Mouse (Mus musculus): ENCODE measurements around the gene Poglut1. TPM values are rescaled to one million over a fixed set of nuclear protein-coding genes. Genes with fewer than 3 reads are reported as not detected.
A peak's percentile ranks its signal among the peaks of the same experiment; 100 is the strongest.

The Poglut1 gene
- polyA plus RNA-seq (2015; fragmentation: Nextera tagmentation; extraction: Ambion mirVana): 11.7 and 13.1 TPM in 2 replicates

DNA sequence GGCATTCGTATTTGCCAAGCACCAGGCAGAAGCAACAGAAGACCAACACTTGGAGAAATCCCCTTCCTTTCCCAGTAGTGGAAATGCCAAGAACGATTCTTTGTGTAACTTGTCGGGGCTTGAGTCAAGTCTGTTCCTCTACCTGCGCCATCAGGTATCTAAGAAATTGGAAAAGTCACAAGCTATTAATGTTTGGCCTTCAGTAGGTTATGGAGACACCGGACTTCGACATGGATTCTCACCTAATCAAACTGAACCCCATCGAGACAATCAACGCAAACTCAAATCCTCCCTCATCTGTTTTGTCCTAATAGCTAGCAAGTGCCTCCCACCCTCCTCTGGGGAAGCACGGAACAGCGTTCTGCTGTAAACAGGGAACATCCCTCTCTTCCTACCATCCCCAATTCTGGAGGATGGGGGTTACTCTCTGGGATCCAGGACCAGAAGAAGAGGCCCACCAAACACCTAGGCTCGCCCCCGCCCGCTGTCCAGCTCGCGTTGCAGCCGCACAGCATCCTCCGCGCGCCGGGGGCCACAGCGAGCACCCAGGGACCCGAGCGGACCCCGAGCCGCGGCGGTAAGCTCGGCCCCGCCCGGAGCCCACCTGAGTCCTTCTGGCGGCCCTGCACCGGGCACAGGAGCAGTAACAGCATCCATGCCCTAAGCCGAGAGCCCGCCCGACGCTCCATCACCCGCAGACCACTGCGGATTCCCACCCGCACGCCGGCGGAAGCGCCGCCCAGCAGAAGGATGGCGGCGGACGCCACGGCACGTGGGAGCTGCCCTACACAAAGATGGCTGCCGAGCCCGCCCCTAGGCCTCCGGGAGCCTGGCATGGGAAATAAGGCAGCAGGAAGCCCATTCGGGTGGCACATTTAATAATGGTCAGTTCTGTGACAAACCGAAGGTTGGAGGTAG, at the start of gene Poglut1:
TSS of gene Poglut1 (minus strand) at position 780 of the 918 bp plus-strand sequence.
- H3K4me1 ChIP-seq (replicated peaks): peaks cover 23% of the 10 kb centered on the region
- DNase-seq (peak; percentile 52), ATAC-seq (ENCODE audit: low read depth) (peak; percentile 81)
- peaks cover 22% of the 10 kb centered on the region for H3K27me3 ChIP-seq
- WGBS (ENCODE audit: insufficient replicate concordance): 2% methylated on average over 54 of the region's 54 CpGs
- H3K27ac ChIP-seq: no peak within 1 kb of the TSS
- H3K36me3 ChIP-seq: peaks cover 7% of the 10 kb centered on the region; the same call in 1 of the 2 replicates
- H3K9me3 ChIP-seq (replicated peaks): no peaks in the 10 kb centered on the region
- H3K4me2 ChIP-seq: peak within 1 kb of the TSS; percentile 95
- H3K9ac ChIP-seq: peak within 1 kb of the TSS; percentile 79
- peak within 1 kb of the TSS; percentile 84 for H3K4me3 ChIP-seq (replicated peaks)

GRCm38 (mm10) chr16:38598986-38599680, 49.1 kb upstream of the Poglut1 start:
- Histone ChIP-seq H3K27ac (no peak overlapping the region), H3K9me3 (replicated peaks) (no peaks in the 10 kb centered on the region), H3K4me1 (replicated peaks) (no peaks in the 10 kb centered on the region), H3K4me3 (replicated peaks) (no peak overlapping the region), H3K36me3 (no peaks in the 10 kb centered on the region), H3K9ac (no peak overlapping the region), H3K27me3 (no peaks in the 10 kb centered on the region), H3K4me2 (no peak overlapping the region)
- WGBS (ENCODE audit: insufficient replicate concordance): 56% methylated on average over 11 of the region's 11 CpGs
- DNase-seq (no peak), ATAC-seq (ENCODE audit: low read depth) (no peak)

DNA sequence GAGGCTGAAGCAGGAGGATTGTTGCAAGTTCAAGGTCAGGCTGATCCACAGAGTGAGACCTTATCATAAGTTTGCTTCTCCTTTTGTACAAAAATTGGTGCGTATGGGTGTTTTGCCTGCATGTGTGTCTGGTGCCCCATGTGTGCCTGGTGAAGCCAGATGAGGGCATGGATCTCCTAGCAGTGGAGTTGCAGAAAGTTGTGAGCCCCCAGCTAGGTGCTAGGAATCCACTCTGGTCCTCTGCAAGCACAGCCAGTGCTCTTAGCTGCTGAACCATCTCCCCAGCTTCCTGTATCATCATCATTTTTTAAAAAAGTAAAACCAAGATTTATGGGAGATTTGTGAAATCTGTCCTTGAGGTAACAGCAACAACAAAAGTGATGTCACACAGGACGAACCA, 46.6 kb upstream of the Poglut1 start:
- no peaks in the 10 kb centered on the region for H3K9me3 ChIP-seq (replicated peaks)
- no peaks in the 10 kb centered on the region for H3K4me1 ChIP-seq (replicated peaks)
- no peak overlapping the region for H3K4me3 ChIP-seq (replicated peaks)
- no peak for ATAC-seq (ENCODE audit: low read depth)
- peaks cover 14% of the 10 kb centered on the region for H3K36me3 ChIP-seq
- H3K9ac ChIP-seq: no peak overlapping the region
- no peak overlapping the region for H3K27ac ChIP-seq
- no peaks in the 10 kb centered on the region for H3K27me3 ChIP-seq
- H3K4me2 ChIP-seq: no peak overlapping the region
- WGBS (ENCODE audit: insufficient replicate concordance): 64% methylated on average over 2 of the region's 2 CpGs
- DNase-seq: no peak

DNA sequence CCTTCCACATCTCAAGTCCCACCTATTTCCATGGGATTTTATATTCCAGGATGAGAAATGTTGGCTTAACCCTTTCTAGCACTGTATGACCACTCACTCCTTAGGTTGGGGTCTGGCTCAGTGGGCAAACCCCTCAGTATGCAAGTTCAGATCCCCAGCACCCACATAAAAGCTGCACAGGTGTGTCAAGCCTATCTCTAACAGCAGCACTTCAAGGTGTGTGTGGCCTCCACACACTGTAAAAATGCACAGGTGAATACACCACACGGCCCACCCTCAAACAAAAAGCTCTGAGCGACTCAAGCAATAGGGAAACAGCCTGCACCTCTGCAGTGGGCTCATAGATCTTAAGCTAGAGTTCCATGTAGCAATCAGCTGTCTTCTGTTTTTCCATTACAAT, 46.0 kb upstream of the Poglut1 start:
- no peak overlapping the region for H3K4me2 ChIP-seq
- no peaks in the 10 kb centered on the region for H3K27me3 ChIP-seq
- peaks cover 19% of the 10 kb centered on the region for H3K36me3 ChIP-seq

DNA sequence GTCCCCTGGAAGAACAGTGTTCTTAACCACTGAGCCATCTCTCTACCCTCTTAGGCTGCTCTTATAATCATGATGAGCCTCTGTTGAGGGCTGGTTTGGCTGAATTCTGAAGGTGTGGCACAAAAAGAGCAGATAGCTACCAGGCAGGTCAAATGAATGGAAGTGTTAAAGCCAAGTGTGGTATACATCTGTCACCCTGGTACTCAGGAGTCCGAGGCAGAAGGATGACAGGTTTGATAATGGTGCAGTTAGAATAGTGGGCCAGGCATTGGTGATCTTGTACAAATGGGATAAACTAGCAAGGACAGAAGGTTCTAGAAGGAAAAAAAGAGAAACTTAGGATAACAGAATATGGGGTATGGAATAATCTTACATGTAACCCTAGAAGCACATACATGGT, 44.4 kb upstream of the Poglut1 start:
- Histone ChIP-seq H3K9me3 (replicated peaks) (no peaks in the 10 kb centered on the region), H3K27me3 (no peaks in the 10 kb centered on the region), H3K9ac (no peak overlapping the region), H3K4me1 (replicated peaks) (no peaks in the 10 kb centered on the region), H3K4me2 (no peak overlapping the region), H3K27ac (no peak overlapping the region), H3K36me3 (peaks cover 29% of the 10 kb centered on the region), H3K4me3 (replicated peaks) (no peak overlapping the region)
- 68% methylated on average over 1 of the region's 1 CpGs for WGBS (ENCODE audit: insufficient replicate concordance)
- ATAC-seq (ENCODE audit: low read depth) (no peak), DNase-seq (no peak)

More for the DNA sequence above, 46.0 kb upstream of the Poglut1 start:
- no peaks in the 10 kb centered on the region for H3K4me1 ChIP-seq (replicated peaks)
- H3K9ac ChIP-seq: no peak overlapping the region
- ATAC-seq (ENCODE audit: low read depth) (no peak), DNase-seq (no peak)
- no peaks in the 10 kb centered on the region for H3K9me3 ChIP-seq (replicated peaks)
- H3K27ac ChIP-seq: no peak overlapping the region
- no peak overlapping the region for H3K4me3 ChIP-seq (replicated peaks)
- WGBS (ENCODE audit: insufficient replicate concordance): 75% methylated on average over 2 of the region's 2 CpGs

GRCm38 (mm10) chr16:38592946-38593345, 42.9 kb upstream of the Poglut1 start:
- peaks cover 43% of the 10 kb centered on the region for H3K36me3 ChIP-seq

DNA sequence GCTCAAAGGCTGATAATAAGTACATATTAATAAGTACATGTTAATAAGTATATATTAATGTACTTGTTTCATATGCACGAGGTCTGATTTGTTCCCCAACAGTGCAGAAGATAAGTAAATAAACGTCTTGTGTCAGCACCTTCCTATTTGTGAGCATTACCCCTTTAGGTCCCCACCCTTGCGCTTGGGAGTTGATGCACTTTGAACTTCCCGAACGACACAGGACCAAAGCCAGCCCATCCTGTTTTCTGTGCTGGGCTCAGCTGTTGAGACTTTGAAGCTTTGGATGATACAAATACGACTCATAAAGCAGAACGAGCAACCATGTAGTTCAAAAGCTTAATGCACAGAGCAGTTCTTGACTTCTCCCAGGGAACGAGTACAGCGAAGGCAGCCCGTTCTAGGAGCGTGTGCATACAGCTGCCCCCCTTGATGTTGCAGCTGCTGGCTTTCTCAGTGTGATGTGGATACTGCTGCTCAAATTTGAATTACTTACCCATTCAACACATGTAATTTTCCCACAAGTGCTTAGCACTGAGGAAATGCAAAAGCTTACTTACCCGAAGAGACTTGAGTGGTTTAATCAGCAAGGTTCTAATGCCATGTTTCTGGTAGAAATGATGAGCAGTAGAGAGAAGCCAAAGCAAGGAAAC, 42.1 kb upstream of the Poglut1 start:
- Histone ChIP-seq H3K4me1 (replicated peaks) (no peaks in the 10 kb centered on the region), H3K4me2 (no peak overlapping the region), H3K4me3 (replicated peaks) (no peak overlapping the region), H3K27ac (no peak overlapping the region), H3K9ac (no peak overlapping the region), H3K36me3 (peaks cover 51% of the 10 kb centered on the region), H3K9me3 (replicated peaks) (no peaks in the 10 kb centered on the region), H3K27me3 (no peaks in the 10 kb centered on the region)
- DNase-seq (no peak), ATAC-seq (ENCODE audit: low read depth) (no peak)
- 80% methylated on average over 12 of the region's 12 CpGs for WGBS (ENCODE audit: insufficient replicate concordance)

More at GRCm38 (mm10) chr16:38592946-38593345, 42.9 kb upstream of the Poglut1 start:
- H3K9ac ChIP-seq: no peak overlapping the region
- H3K27me3 ChIP-seq: no peaks in the 10 kb centered on the region
- ATAC-seq (ENCODE audit: low read depth) (no peak), DNase-seq (no peak)
- no peak overlapping the region for H3K4me3 ChIP-seq (replicated peaks)
- no peak overlapping the region for H3K4me2 ChIP-seq
- H3K27ac ChIP-seq: no peak overlapping the region
- H3K4me1 ChIP-seq (replicated peaks): no peaks in the 10 kb centered on the region
- 83% methylated on average over 4 of the region's 4 CpGs for WGBS (ENCODE audit: insufficient replicate concordance)
- H3K9me3 ChIP-seq (replicated peaks): no peaks in the 10 kb centered on the region

GRCm38 (mm10) chr16:38591506-38591905, 41.4 kb upstream of the Poglut1 start:
- Histone ChIP-seq H3K36me3 (peaks cover 57% of the 10 kb centered on the region), H3K27me3 (no peaks in the 10 kb centered on the region), H3K4me3 (replicated peaks) (no peak overlapping the region), H3K4me2 (no peak overlapping the region), H3K27ac (no peak overlapping the region), H3K9me3 (replicated peaks) (no peaks in the 10 kb centered on the region), H3K9ac (no peak overlapping the region), H3K4me1 (replicated peaks) (no peaks in the 10 kb centered on the region)
- no peak for DNase-seq
- WGBS (ENCODE audit: insufficient replicate concordance): 74% methylated on average over 3 of the region's 3 CpGs
- no peak for ATAC-seq (ENCODE audit: low read depth)

- Histone ChIP-seq H3K4me1 (replicated peaks) (peaks cover 10% of the 10 kb centered on the region), H3K4me3 (replicated peaks) (no peak overlapping the region), H3K9me3 (replicated peaks) (no peaks in the 10 kb centered on the region), H3K4me2 (no peak overlapping the region), H3K27me3 (no peaks in the 10 kb centered on the region), H3K36me3 (peaks cover 86% of the 10 kb centered on the region), H3K9ac (no peak overlapping the region), H3K27ac (no peak overlapping the region)
- ATAC-seq (ENCODE audit: low read depth) (no peak), DNase-seq (no peak)
- 83% methylated on average over 4 of the region's 4 CpGs for WGBS (ENCODE audit: insufficient replicate concordance)
Measured at GRCm38 (mm10) chr16:38587572-38587971, 37.5 kb upstream of the Poglut1 start.

DNA sequence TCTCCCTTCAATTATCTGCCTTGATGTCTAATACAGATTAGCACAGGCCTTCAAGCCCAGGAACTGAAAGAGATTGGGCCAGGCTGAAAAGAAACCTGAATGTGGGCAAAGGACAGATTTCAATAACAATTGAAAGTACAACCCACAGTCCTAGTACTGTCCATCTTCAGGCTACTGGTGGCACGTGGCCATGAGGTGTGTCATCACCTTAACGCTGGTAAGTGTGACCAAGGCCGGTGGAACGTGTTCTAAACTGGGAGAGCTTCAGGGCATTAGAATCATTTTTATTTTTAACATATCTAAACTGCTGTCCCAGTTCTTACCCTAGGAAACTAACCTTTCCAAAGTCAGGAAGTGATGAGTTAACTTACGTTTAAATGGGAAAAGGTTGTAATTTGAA, 37.1 kb upstream of the Poglut1 start:
- no peak for DNase-seq
- 80% methylated on average over 5 of the region's 5 CpGs for WGBS (ENCODE audit: insufficient replicate concordance)
- Histone ChIP-seq H3K27me3 (no peaks in the 10 kb centered on the region), H3K36me3 (peaks cover 85% of the 10 kb centered on the region), H3K4me3 (replicated peaks) (no peak overlapping the region), H3K9ac (no peak overlapping the region), H3K9me3 (replicated peaks) (no peaks in the 10 kb centered on the region), H3K27ac (no peak overlapping the region), H3K4me2 (no peak overlapping the region), H3K4me1 (replicated peaks) (peaks cover 10% of the 10 kb centered on the region)
- ATAC-seq (ENCODE audit: low read depth): no peak

DNA sequence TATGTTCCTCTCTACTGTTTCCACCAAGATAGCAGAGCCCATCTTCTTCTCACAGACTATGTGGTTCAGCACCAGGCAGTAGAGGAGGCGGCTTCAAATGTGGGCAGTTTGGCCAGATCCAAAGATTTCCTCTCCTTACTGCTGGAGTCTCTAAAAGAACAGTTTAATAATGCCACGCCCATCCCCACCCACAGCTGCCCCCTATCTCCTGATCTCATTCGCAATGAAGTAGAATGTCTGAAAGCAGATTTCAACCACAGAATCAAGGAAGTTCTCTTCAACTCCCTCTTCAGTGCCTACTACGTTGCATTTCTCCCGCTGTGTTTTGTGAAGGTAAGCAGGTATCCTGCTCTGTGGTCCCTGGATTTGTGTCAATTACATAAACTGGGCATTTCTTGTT, 35.1 kb upstream of the Poglut1 start:
- Histone ChIP-seq H3K36me3 (peaks cover 86% of the 10 kb centered on the region), H3K4me3 (replicated peaks) (no peak overlapping the region), H3K27ac (no peak overlapping the region), H3K9ac (no peak overlapping the region), H3K9me3 (replicated peaks) (no peaks in the 10 kb centered on the region), H3K4me2 (no peak overlapping the region), H3K27me3 (no peaks in the 10 kb centered on the region), H3K4me1 (replicated peaks) (peaks cover 10% of the 10 kb centered on the region)
- ATAC-seq (ENCODE audit: low read depth): no peak
- WGBS (ENCODE audit: insufficient replicate concordance): 48% methylated on average over 5 of the region's 5 CpGs
- no peak for DNase-seq

Measured in liver, embryonic 13.5 days (tissue).